Mouse (Mus musculus) erythroblast, embryonic 14.5 days (primary cell): ENCODE measurements around the gene Picalm. TPM values are rescaled to one million over a fixed set of nuclear protein-coding genes. Genes with fewer than 3 reads are reported as not detected.

Experiments used
- H3K27me3 ChIP-seq: 2 replicates; pipeline ENCODE4 v1.6.1; 2012; ENCODE audit warnings: inconsistent platforms; ENCODE audit not compliant: control insufficient read depth
- H3K36me3 ChIP-seq: 2 replicates; pipeline ENCODE4 v1.6.1; 2012; ENCODE audit warnings: mild to moderate bottlenecking, inconsistent platforms; ENCODE audit not compliant: control insufficient read depth
- H3K4me1 ChIP-seq: 2 replicates; pipeline ENCODE4 v1.6.1; 2012; ENCODE audit warnings: inconsistent platforms; ENCODE audit not compliant: control insufficient read depth
- H3K4me3 ChIP-seq: replicated peaks from 2 replicates; pipeline ENCODE3; 2012; ENCODE audit warnings: moderate library complexity, mild to moderate bottlenecking, inconsistent platforms
- H3K9me3 ChIP-seq: 2 replicates; pipeline ENCODE4 v1.6.1; 2012; ENCODE audit warnings: low read length, inconsistent platforms, mixed read lengths; ENCODE audit not compliant: control insufficient read depth
- GATA1 ChIP-seq: IDR thresholded peaks from 2 replicates; pipeline ENCODE4 v1.6.1; 2012; ENCODE audit warnings: low read length, inconsistent platforms, mixed read lengths
- TAL1 ChIP-seq: IDR thresholded peaks from 3 replicates; pipeline ENCODE4 v1.6.1; 2012; ENCODE audit warnings: low read length, inconsistent platforms, mixed read lengths
- polyA plus RNA-seq: library from polyadenylated mRNA; stranded (reverse); fragments of >175 nt; gene quantifications from 2 replicates; pipeline ENCODE4 v1.2.3, GENCODE M21; 2012

Picalm gene
- polyA plus RNA-seq, 1 experiment, result 37.6 TPM

DNA sequence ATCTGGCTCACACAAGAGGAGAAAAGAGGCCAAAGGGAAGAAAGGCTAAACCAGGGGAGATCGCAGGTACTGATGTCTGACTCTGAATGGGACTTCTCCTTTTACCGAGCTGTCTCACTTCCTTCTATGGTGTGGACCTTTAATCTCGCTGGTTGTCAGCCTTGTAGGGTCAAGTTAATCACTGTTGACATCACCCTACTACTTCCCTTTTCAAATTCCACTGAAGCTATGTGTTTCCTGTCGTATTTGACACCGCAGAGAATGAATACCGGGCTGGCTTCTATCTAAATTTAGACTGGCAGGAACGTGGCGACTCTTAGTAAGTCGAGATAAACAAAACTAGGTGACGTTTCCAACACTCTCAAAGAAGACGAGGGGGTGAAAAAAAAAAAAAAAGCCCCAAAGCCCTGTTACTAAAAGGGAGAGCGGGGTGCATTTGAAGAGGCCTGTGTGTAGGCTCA lies 712 bp upstream of the Picalm start:
- no peak for TF ChIP-seq TAL1
- TF ChIP-seq GATA1, result peak; percentile 53; the same call in 1 of the 2 replicates
- H3K9me3 ChIP-seq, result no peaks in the 10 kb centered on the region
- H3K4me3 ChIP-seq, result peak overlapping the region; percentile 100

DNA sequence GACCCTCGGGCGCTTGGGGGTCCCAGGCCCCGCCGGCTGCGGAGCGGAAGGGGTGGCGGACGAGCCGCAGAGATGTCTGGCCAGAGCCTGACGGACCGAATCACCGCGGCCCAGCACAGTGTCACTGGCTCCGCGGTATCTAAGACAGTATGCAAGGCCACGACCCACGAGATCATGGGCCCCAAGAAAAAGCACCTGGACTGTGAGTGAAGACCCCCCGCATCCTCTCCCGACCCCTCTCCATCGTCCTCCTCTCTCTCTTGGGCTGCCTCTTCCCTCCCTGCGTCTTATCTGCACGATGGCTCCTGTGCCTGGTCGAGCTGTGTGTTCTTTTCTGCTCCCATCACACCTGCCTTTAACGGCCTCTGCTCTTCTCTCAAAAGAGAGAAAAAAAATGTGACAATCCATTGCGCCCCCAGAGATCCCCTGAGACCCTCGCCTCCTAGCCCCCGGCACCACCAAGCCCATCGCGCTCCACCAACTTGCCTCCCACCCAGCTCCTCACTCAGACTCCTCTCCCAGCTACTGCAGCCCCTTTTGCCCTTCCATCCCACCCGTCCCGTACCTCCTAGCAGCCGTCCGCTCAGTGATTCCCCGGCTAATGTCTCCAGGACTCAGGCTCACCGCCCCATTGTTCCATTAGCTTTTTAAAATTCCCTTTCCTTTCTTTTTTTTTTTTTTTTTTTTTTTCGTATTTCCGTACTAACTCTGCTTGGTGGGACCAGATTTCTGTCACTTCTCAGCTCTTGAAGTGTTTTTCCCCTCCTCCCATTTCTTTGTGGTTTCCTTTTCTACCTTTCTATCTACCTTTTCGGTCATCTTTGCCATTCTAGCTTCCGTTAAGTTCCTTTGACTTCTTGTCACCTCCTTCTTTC lies 725 bp downstream of the Picalm start:
- H3K27me3 ChIP-seq, result no peaks in the 10 kb centered on the region
- H3K4me1 ChIP-seq, result peaks cover 49% of the 10 kb centered on the region
- peaks cover 43% of the 10 kb centered on the region for H3K36me3 ChIP-seq
- H3K4me3 ChIP-seq, result peak overlapping the region; percentile 100
- H3K9me3 ChIP-seq, result no peaks in the 10 kb centered on the region
- TF ChIP-seq TAL1, result no peak
- TF ChIP-seq GATA1, result peak; percentile 26; the same call in 1 of the 2 replicates

More for the DNA sequence above, 712 bp upstream of the Picalm start:
- peaks cover 29% of the 10 kb centered on the region for H3K36me3 ChIP-seq
- H3K4me1 ChIP-seq, result peaks cover 44% of the 10 kb centered on the region
- no peaks in the 10 kb centered on the region for H3K27me3 ChIP-seq

- no peaks in the 10 kb centered on the region for H3K9me3 ChIP-seq
- no peaks in the 10 kb centered on the region for H3K27me3 ChIP-seq
- TF ChIP-seq TAL1 (no peak), GATA1 (no peak)
Observed at GRCm38 (mm10) chr7:90131376-90131651, 1.3 kb downstream of the Picalm start.

GRCm38 (mm10) chr7:90131831-90132241 lies 1.8 kb downstream of the Picalm start:
- peaks cover 58% of the 10 kb centered on the region for H3K4me1 ChIP-seq
- TF ChIP-seq GATA1 (no peak), TAL1 (no peak)
- peaks cover 53% of the 10 kb centered on the region for H3K36me3 ChIP-seq
- H3K9me3 ChIP-seq, result no peaks in the 10 kb centered on the region
- no peaks in the 10 kb centered on the region for H3K27me3 ChIP-seq
- H3K4me3 ChIP-seq, result peak overlapping the region; percentile 100

More at GRCm38 (mm10) chr7:90131376-90131651, 1.3 kb downstream of the Picalm start:
- H3K4me1 ChIP-seq, result peaks cover 55% of the 10 kb centered on the region
- peaks cover 49% of the 10 kb centered on the region for H3K36me3 ChIP-seq
- H3K4me3 ChIP-seq, result peak overlapping the region; percentile 100

GRCm38 (mm10) chr7:90132322-90132721 lies 2.3 kb downstream of the Picalm start:
- no peak for TF ChIP-seq GATA1
- no peak for TF ChIP-seq TAL1
- Histone ChIP-seq H3K4me1 (peaks cover 59% of the 10 kb centered on the region), H3K36me3 (peaks cover 55% of the 10 kb centered on the region), H3K27me3 (no peaks in the 10 kb centered on the region), H3K9me3 (no peaks in the 10 kb centered on the region), H3K4me3 (peak overlapping the region; percentile 100)

- Histone ChIP-seq H3K4me3 (peak overlapping the region; percentile 24), H3K9me3 (no peaks in the 10 kb centered on the region), H3K36me3 (peaks cover 81% of the 10 kb centered on the region), H3K4me1 (peaks cover 77% of the 10 kb centered on the region), H3K27me3 (no peaks in the 10 kb centered on the region)
- TF ChIP-seq TAL1 (no peak), GATA1 (no peak)
Observed at GRCm38 (mm10) chr7:90136736-90137135, 6.7 kb downstream of the Picalm start.

- Histone ChIP-seq H3K27me3 (no peaks in the 10 kb centered on the region), H3K9me3 (no peaks in the 10 kb centered on the region), H3K4me1 (peaks cover 91% of the 10 kb centered on the region), H3K4me3 (peak overlapping the region; percentile 38), H3K36me3 (peaks cover 80% of the 10 kb centered on the region)
- TF ChIP-seq GATA1 (no peak), TAL1 (no peak)
Observed at GRCm38 (mm10) chr7:90138359-90138758, 8.3 kb downstream of the Picalm start.

DNA sequence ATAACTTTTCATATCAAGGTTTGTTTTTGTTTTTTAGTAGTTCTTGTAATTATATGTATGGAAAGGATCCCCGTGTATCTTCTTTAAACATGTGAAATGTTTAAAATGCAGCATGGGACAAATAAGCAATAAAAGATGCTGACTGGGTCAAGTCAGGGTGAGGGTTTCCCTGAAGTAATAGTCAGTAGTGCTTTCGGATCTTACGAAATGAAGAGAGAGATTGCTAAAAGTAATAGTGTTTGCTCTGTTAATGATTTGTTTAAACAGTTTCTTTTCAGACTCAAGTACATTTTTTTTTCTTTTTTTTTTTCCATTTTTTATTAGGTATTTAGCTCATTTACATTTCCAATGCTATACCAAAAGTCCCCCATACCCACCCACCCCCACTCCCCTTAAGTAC lies 10.3 kb downstream of the Picalm start:
- Histone ChIP-seq H3K9me3 (no peaks in the 10 kb centered on the region), H3K27me3 (no peaks in the 10 kb centered on the region), H3K4me1 (peaks cover 92% of the 10 kb centered on the region), H3K4me3 (no peak overlapping the region), H3K36me3 (peaks cover 73% of the 10 kb centered on the region)
- no peak for TF ChIP-seq TAL1
- TF ChIP-seq GATA1, result no peak

GRCm38 (mm10) chr7:90144275-90144674 lies 14.3 kb downstream of the Picalm start:
- peaks cover 73% of the 10 kb centered on the region for H3K36me3 ChIP-seq
- no peaks in the 10 kb centered on the region for H3K27me3 ChIP-seq
- peak overlapping the region; percentile 58 for H3K4me3 ChIP-seq
- H3K9me3 ChIP-seq, result no peaks in the 10 kb centered on the region
- TF ChIP-seq TAL1 (no peak), GATA1 (no peak)
- H3K4me1 ChIP-seq, result peaks cover 95% of the 10 kb centered on the region
